Mouse (Mus musculus): ENCODE measurements around the gene Tekt2. TPM values are rescaled to one million over a fixed set of nuclear protein-coding genes. Genes with fewer than 3 reads are reported as not detected.
A peak's percentile ranks its signal among the peaks of the same experiment; 100 is the strongest.

Tekt2 gene
- total RNA-seq, 4 experiments from 2014 or later, result 1.5 to 6.3 (median 5.2) TPM

- no peak for DNase-seq
Measured at GRCm38 (mm10) chr4:126306827-126307226, 18.7 kb downstream of the Tekt2 start.

DNA sequence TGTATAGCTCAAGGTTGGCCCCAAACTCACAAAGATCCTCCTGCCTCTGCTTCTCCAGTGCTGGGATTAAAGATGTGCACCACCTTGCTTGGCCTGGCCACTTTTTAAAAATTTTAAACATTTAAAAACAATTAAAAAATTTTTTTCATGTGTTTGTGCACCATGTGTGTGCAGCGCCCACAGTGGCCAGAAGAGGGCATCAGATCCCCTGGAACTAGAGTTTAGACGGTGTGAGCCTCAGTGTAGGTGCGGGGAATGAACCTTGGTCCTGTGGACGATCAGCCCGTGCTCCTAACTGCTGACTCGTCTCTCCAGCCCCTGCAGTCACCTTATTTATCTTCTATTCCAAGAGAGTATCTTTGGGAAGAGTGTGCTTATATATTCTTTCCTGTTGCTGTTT, 19.4 kb downstream of the Tekt2 start:
- DNase-seq, result no peak

GRCm38 (mm10) chr4:126305428-126305827, 20.1 kb downstream of the Tekt2 start:
- DNase-seq, result no peak

DNA sequence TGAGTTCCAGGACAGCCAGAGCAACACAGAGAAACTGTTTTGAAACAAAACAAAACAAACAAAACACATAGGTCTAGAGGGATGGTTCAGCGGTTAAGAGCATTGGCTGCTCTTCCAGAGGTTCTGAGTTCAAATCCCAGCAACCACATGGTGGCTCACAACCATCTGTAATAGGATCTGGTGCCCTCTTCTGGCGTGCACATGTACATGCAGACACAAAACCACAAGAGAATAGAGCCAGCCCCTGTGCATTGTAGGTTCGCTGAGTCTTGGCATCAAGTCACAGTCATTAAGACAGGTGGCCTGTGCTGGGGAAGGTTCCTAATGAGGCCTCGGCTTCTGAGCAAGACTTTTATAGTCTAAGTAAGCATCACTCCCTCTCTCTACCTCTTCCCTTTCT, 21.6 kb downstream of the Tekt2 start:
- no peak for DNase-seq

DNA sequence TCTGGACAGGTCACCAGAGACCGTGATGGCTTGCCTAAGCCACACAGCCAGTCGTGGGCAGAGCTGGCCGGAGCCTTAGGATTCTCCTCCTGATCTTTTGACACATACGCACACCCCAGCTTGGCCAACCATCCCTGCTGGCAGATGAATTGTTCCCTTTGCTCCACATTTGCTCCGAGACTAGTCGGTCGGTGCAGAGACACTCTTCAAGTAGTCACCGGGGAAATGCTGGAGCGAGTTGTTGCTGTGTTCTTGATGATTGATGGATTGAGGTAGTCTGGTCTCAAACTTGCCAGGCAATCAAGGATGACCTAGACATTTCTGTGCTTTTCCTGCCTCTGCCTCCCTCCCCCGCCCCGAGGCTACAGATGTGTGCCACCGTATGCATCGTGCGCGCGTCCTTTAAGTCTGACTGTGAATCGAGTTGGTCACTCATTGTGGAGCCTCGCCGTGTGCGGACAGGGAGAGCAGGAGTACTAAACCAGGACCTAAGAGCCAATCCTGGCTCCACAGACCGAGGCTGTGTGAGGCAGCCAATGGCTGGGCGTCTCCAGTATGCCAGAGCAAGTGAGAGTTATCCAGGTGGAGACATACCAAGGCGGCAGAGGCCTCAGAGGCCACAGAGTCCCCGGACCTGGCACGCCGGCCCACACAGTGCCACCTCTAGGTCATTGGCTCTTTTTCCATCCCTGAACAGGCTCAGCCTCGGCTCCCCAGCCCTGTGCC, 23.7 kb downstream of the Tekt2 start:
- DNase-seq, result no peak

DNA sequence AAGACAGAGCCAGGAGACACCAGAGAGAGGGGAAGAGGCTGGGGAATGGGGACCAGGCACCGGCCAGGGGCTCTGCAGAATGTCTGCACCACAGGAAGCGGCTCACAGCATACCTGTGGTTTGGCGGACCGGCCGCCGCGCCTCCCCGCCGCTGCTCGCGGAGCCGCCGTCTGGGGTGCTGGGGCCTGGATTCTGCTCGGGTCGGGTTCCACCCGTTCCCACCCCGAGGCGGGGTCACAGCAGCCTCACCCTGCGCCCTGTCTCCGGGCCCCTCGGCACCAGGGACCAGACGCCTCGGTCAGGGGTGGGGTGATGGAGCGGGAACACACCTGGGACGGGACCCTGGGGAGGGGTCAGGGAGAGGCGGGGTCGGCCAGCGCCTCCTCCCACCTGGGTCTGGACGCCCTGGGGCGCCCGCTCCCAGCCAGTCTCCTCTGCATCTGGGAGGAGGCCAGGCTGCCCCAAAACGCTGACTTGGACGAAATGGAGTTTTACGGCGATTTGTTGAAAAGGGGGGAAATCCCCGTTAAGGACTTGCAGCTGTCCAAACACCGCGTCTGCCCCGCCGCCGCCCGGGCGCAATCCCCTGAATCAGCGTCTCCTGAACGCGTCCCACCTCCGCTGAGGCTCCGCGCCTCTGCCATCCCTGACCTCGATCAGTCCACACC, 24.4 kb downstream of the Tekt2 start:
- DNase-seq, result no peak

- DNase-seq, result no peak
Measured at GRCm38 (mm10) chr4:126296617-126297101, 28.8 kb downstream of the Tekt2 start.

DNA sequence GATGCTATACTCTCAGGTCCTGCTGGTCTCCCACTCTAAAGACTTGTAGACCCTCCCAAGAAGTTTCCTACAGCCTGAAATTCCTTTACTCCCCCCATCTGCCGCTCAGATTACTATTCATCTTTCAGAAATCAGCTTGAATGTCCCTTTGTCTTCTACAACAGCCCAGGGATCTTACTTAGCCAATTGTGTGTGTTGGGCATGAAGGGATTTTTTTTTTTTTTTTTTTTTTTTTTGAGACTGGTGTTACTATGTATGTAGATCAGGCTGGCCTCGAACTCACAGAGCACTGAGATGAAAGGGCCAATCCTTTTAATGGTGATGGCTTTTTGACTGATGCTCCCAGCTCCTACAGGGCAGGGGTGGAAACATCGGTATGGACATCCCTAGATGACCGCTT, 29.6 kb downstream of the Tekt2 start:
- DNase-seq, result no peak

DNA sequence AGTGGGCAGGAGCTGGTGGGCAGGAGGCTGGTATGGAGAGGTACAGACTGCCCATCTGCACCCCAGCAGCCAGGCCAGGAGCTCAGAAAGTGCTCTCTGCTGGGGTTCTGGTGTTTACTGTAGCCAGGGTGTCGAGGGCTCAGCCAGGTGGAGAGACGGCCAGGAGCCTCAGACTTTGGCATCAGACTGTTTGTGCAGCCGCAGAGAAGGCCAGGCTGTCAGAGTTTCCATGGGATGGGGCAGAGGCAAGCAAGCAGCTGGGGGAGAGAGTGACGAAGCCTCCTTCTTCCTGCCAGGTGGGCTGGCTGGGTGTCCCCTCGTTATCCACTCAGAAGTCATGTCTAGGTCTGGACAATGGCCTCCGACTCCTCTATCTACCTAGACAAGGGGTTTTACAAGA, 30.3 kb downstream of the Tekt2 start:
- no peak for DNase-seq

DNA sequence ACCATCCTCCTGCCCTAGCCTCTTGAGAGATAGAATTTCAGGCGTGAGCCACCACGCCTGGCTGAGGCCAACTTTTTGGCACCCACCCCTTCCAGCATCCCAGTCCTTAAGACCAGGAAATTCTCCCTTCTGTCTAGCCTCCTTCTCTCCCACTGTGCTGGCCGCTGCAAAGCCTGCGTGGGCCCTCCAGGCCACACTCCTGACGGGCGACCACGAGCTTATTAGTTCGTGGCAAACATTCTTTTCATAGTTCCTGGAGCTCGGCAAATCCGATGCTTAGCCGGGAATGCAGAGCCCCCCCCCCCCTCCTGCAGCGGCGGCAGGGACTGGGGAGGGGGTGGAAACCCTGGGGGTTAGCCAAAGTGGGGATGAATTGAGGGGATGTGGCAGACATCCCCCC, 34.3 kb downstream of the Tekt2 start:
- DNase-seq, result no peak

DNA sequence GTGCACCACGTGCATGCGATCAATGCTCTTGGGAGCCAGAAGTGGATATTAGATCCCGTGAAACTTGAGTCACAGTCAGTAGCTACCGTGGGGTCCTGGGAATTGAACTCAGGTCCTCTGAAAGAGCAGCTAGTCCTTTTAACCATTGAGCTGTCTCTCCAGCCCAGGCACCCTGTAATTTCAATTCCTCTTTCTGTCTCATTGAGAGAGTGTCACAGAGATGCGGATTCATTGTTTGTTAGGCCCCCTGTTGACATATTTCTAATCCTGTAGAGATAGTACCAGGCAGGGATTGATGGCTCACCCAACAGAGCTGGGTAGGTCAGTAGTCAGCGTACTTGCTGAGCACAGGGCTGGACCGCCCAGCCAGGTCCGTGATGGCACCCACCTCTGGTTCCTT, 35.2 kb downstream of the Tekt2 start:
- no peak for DNase-seq

DNA sequence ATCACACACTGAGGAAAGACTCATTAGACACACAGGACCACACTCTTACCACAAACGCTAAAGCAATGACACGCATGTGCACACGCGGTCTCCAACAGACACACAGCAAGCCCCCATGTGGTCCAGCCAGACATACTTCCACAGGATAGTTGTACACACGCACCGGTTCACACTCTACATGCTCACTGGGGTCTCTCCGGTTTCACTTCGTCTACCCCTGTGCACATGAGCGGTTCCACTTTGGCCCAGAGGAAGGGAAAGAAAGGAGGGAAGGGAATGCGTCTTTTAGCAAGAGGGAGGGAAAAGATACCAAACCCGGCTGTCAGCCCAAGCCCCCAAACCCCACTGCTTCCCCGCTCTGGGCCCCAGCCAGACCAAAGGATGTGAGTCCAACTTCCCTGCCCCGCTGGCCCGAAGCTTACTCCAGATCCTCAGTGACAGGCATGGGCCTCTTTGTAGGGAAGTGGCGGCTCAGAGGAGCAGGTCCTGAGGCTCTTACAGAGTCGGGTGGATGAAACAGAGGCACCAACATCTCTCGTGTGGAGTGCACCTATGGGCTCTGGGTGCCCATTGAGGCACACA, 37.3 kb downstream of the Tekt2 start:
- DNase-seq, result no peak

DNA sequence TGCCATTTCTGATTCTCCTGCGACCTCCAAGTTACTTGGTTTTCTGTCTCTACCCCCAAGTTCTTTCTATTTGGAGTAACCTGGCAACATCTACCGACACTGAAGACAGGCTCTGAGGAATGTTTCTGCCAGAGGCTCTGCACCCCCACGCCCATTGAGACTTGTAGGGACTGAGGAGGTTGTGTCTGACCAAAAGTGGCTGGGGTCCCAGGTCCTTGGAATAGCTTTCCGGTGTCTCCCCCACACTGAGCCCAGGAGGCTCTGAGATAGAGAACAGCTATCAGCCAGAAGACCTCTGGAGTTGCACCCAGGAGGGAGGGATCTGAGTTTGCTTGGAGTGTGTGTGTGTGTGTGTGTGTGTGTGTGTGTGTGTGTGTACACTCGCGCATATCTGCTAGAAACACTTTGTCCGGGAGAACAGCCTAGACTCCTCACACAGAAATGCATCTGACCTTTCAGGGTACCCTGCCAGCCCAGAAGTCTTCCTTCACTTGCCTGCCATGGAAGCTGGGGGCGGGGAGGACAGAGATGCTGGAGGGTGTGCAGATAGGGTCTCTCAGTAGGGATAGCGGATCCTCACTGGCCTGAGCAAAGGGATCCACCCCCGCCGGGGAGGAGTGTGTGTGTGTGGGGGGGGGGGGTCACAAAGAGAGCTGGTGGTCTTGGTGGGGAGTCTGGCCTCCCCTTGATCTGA, 38.0 kb downstream of the Tekt2 start:
- no peak for DNase-seq

- no peak for DNase-seq
Measured at GRCm38 (mm10) chr4:126286492-126286891, 39.0 kb downstream of the Tekt2 start, which contains the start of gene Col8a2. Gene Col8a2, plus strand, starts transcription at chr4:126286793.

- DNase-seq, result no peak
Measured at GRCm38 (mm10) chr4:126283582-126283981, 41.9 kb downstream of the Tekt2 start.

GRCm38 (mm10) chr4:126281706-126282105, 43.8 kb downstream of the Tekt2 start:
- DNase-seq, result no peak

DNA sequence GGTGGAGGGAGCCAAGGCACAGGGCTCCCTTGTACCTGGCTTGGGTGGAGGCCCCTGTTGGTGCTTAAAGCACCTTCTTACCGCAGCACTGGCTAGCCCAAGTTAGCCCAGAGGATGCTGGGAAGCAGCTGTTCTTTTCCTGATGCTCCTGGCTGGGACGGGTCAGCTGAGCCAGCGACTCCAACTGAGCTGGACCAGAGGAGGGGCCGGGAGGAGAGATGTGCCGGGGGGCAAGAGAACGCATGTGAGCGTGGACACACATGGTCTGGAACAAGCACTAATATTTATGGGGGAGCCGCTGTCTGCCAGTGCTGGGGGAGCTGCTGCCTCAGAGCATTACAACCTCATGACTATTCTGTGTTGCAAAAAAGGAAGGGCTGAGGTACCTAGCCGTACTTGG, 46.5 kb downstream of the Tekt2 start:
- no peak for DNase-seq

DNA sequence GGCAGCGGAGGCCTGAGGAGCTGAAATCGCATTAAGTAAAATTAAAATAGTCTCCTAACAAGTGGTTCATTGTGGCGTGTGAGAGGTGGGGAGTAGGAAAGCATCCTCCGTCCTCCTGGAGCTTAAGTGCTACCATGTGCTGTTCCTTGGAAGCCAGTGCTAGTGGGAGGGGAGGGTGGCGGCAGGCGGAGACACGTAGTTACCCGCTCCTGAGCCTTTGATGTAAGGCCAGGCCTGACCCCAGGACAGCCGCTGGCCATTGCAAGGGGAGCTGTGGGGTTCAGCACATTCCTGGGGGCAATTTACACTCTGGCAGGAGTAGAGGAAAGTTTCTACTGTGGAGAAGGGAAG, 46.9 kb downstream of the Tekt2 start:
- no peak for DNase-seq

GRCm38 (mm10) chr4:126277906-126278564, 47.5 kb downstream of the Tekt2 start:
- no peak for DNase-seq

DNA sequence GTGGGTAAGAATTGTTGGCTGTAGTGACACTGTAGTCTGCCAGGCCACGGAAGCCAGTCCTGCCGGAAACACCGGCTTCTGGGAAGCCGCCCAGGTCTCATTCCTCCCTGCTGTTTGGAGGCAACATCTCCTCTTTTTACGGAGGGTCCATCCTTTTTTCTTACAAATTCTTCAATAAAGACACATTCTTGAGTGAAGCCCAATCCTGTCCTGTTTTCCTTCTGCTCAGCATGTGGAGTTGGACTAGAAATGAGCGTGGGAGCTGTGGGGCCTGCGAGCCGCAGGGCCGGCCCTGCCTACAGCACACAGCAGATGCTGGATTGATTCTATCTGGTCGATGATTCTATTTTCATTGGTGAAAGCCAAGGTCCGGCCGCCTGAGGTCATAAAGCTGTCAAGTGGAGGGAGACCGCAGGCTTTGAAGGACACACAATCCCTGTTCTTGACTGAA, 49.8 kb downstream of the Tekt2 start:
- peak; percentile 68 for DNase-seq

DNA sequence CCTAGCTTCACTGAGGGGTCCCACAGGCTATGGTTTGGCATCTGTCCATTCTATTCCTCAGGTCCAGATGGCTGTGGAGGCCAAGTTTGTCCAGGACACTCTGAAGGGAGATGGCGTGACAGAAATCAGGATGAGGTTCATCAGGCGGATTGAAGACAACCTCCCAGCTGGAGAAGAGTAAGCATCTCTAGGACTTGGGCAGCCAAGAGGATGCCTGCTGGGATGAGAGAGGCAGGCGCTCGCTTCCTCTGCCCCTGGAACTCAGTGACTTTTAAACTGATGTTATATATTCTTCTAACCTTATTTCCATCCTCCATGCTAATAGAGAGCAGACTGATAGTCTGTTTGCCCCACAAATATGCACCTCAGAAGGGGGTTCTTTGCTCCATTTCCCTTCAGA, 50.4 kb downstream of the Tekt2 start:
- DNase-seq, result no peak

DNA sequence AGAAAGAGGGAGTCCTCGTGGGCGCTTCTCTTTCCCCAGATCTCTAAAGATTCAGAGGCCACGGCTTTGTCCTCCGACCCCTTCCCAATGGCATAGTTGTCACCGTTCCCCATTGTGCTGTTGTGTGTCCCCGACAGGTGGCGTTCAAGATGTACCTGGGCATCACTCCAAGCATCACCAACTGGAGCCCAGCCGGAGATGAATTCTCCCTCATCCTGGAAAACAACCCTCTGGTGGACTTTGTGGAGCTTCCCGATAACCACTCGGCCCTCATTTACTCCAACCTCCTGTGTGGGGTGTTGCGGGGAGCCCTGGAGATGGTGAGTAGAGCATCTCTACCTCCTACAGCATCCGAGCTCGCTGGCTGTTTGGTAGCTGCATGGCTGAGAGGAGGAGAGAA, 51.7 kb downstream of the Tekt2 start:
- no peak for DNase-seq

All from adrenal gland, adult 8-10 months (tissue).